Mouse (Mus musculus) T-cell, adult 2 months (primary cell): ENCODE results near the gene Zan.

Source experiments
- DNase-seq: peaks from one replicate; pipeline ENCODE4 v3.0.0; 2022; ENCODE audit warnings: low spot score

The Zan gene

GRCm38 (mm10) chr5:137330910-137331309 is 146.0 kb downstream of the Zan start:
- no peak for DNase-seq
